Mouse (Mus musculus) megakaryocyte, embryonic 14.5 days (primary cell): Measurements from ENCODE around the gene Cenpo. TPM values are rescaled to one million over a fixed set of nuclear protein-coding genes. Genes with fewer than 3 reads are reported as not detected.

ENCODE experiments used
- H3K27me3 ChIP-seq: replicated peaks from 2 replicates; pipeline ENCODE3; 2012; ENCODE audit warnings: inconsistent platforms
- H3K36me3 ChIP-seq: replicated peaks from 2 replicates; pipeline ENCODE3; 2012; ENCODE audit warnings: low read length, inconsistent platforms, mixed read lengths
- H3K4me1 ChIP-seq: 2 replicates; pipeline ENCODE4 v1.6.1; 2012; ENCODE audit warnings: inconsistent platforms
- H3K4me3 ChIP-seq: replicated peaks from 2 replicates; pipeline ENCODE3; 2012; ENCODE audit warnings: moderate library complexity, mild to moderate bottlenecking, inconsistent platforms
- H3K9me3 ChIP-seq: 2 replicates; pipeline ENCODE4 v1.6.1; 2012; ENCODE audit warnings: inconsistent platforms
- FLI1 ChIP-seq: IDR thresholded peaks from 2 replicates; pipeline ENCODE4 v1.6.1; 2012; ENCODE audit warnings: low read length, inconsistent platforms, mixed read lengths
- GATA1 ChIP-seq: IDR thresholded peaks from 3 replicates; pipeline ENCODE4 v1.6.1; 2012; ENCODE audit warnings: mixed read lengths, low read length, inconsistent platforms, borderline replicate concordance
- polyA plus RNA-seq: library from polyadenylated mRNA; stranded (reverse); fragments of >175 nt; gene quantifications from 2 replicates; pipeline ENCODE4 v1.2.3, GENCODE M21; 2012; ENCODE audit warnings: low replicate concordance; ENCODE audit not compliant: insufficient read depth

Gene Cenpo
- polyA plus RNA-seq, 1 experiment: 1.7 TPM

- Histone ChIP-seq H3K36me3 (no peaks in the 10 kb centered on the region), H3K4me1 (peaks cover 10% of the 10 kb centered on the region), H3K27me3 (peaks cover 10% of the 10 kb centered on the region), H3K4me3 (no peak overlapping the region), H3K9me3 (no peaks in the 10 kb centered on the region)
- TF ChIP-seq FLI1: no peak
- TF ChIP-seq GATA1: no peak
These were observed 54.3 kb downstream of the Cenpo start for GRCm38 (mm10) chr12:4179671-4180233.

- Histone ChIP-seq H3K27me3 (peaks cover 10% of the 10 kb centered on the region), H3K4me3 (no peak overlapping the region), H3K9me3 (no peaks in the 10 kb centered on the region), H3K4me1 (peaks cover 10% of the 10 kb centered on the region), H3K36me3 (no peaks in the 10 kb centered on the region)
- TF ChIP-seq FLI1 (no peak), GATA1 (no peak)
These were observed 55.3 kb downstream of the Cenpo start for GRCm38 (mm10) chr12:4178839-4179238.

- Histone ChIP-seq H3K27me3 (peaks cover 6% of the 10 kb centered on the region), H3K4me3 (no peak overlapping the region), H3K9me3 (no peaks in the 10 kb centered on the region), H3K36me3 (no peaks in the 10 kb centered on the region), H3K4me1 (no peaks in the 10 kb centered on the region)
- TF ChIP-seq GATA1 (no peak), FLI1 (no peak)
These were observed 60.8 kb downstream of the Cenpo start for GRCm38 (mm10) chr12:4173108-4173790.

- Histone ChIP-seq H3K4me1 (peaks cover 4% of the 10 kb centered on the region), H3K4me3 (no peak overlapping the region), H3K9me3 (no peaks in the 10 kb centered on the region), H3K27me3 (peaks cover 11% of the 10 kb centered on the region), H3K36me3 (no peaks in the 10 kb centered on the region)
- TF ChIP-seq FLI1: no peak
- no peak for TF ChIP-seq GATA1
These were observed 64.5 kb downstream of the Cenpo start for GRCm38 (mm10) chr12:4169622-4170021.

GRCm38 (mm10) chr12:4169058-4169457 lies 65.0 kb downstream of the Cenpo start:
- H3K36me3 ChIP-seq: no peaks in the 10 kb centered on the region
- H3K9me3 ChIP-seq: no peaks in the 10 kb centered on the region
- peaks cover 11% of the 10 kb centered on the region for H3K27me3 ChIP-seq
- H3K4me3 ChIP-seq: no peak overlapping the region
- no peak for TF ChIP-seq GATA1
- peaks cover 4% of the 10 kb centered on the region for H3K4me1 ChIP-seq

GRCm38 (mm10) chr12:4166970-4167369 lies 67.1 kb downstream of the Cenpo start:
- no peak for TF ChIP-seq FLI1
- no peak for TF ChIP-seq GATA1
- Histone ChIP-seq H3K9me3 (no peaks in the 10 kb centered on the region), H3K27me3 (peaks cover 10% of the 10 kb centered on the region), H3K4me3 (no peak overlapping the region), H3K4me1 (peaks cover 4% of the 10 kb centered on the region), H3K36me3 (no peaks in the 10 kb centered on the region)

GRCm38 (mm10) chr12:4162886-4163285 lies 71.2 kb downstream of the Cenpo start:
- no peak for TF ChIP-seq FLI1
- no peak for TF ChIP-seq GATA1
- Histone ChIP-seq H3K27me3 (peaks cover 4% of the 10 kb centered on the region), H3K9me3 (no peaks in the 10 kb centered on the region), H3K36me3 (no peaks in the 10 kb centered on the region), H3K4me1 (peaks cover 9% of the 10 kb centered on the region), H3K4me3 (no peak overlapping the region)

GRCm38 (mm10) chr12:4160322-4160721 lies 73.8 kb downstream of the Cenpo start:
- TF ChIP-seq FLI1 (no peak), GATA1 (no peak)
- Histone ChIP-seq H3K4me1 (peaks cover 11% of the 10 kb centered on the region), H3K9me3 (no peaks in the 10 kb centered on the region), H3K36me3 (no peaks in the 10 kb centered on the region), H3K27me3 (no peaks in the 10 kb centered on the region), H3K4me3 (no peak overlapping the region)

- Histone ChIP-seq H3K36me3 (no peaks in the 10 kb centered on the region), H3K4me1 (peaks cover 11% of the 10 kb centered on the region), H3K27me3 (no peaks in the 10 kb centered on the region), H3K4me3 (no peak overlapping the region), H3K9me3 (no peaks in the 10 kb centered on the region)
- TF ChIP-seq FLI1 (no peak), GATA1 (no peak)
These were observed 75.0 kb downstream of the Cenpo start for GRCm38 (mm10) chr12:4158868-4159632.

- H3K36me3 ChIP-seq: no peaks in the 10 kb centered on the region
- H3K4me3 ChIP-seq: peak overlapping the region; percentile 46
- peaks cover 11% of the 10 kb centered on the region for H3K4me1 ChIP-seq
- no peak for TF ChIP-seq GATA1
- TF ChIP-seq FLI1: no peak
- no peaks in the 10 kb centered on the region for H3K27me3 ChIP-seq
- H3K9me3 ChIP-seq: no peaks in the 10 kb centered on the region
These were observed 75.9 kb downstream of the Cenpo start for GRCm38 (mm10) chr12:4158179-4158578.
